Mouse (Mus musculus) spleen, postnatal 36 days (tissue): Measurements from ENCODE around the gene Uba6.
A peak's percentile ranks its signal among the peaks of the same experiment; 100 is the strongest.

ENCODE experiments used
- DNase-seq, 2 experiments: peaks; one replicate each; pipeline ENCODE4 v3.0.0; 2022; ENCODE audit warnings: low spot score in 2 of 2, mixed read lengths in 1 of 2

Gene Uba6

DNA sequence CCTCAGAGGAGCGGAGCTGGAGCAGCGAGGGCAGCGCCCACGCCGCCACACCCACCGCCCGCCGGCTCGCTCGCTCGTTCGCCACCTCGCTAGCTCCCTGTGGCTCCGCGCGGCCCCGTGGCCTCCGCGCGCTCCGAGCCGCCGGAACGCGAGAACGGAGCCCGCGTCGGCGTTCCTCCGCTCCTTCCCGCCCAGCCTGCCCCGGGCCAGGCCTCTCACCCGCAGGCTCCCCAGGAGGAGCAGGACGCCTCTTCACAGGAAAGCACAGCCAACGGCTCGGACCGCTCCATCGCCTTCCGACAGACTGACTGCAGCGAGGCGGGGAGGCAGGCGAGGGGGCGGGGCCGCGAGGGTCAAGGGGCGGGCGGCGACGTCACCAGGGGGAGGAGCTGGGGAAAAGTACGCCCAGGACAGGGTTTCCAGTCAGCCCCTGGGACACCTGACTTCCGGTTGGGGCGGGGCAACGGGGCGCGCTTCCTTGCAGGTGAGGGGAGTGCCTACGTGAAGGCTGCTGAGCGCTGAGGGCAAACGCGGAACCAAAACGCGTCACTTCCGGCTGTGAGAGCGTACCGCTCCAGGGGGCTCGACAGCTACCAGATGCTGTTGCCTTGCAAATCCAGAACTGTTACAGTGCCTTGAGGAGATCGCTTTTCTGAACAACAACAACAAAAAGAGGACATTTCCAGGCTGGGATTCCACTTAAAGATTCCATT, at the start of gene Uba6:
TSS of gene Uba6 (minus strand) at position 355 of the 713 bp plus-strand sequence.
- DNase-seq: peak; percentile 100

DNA sequence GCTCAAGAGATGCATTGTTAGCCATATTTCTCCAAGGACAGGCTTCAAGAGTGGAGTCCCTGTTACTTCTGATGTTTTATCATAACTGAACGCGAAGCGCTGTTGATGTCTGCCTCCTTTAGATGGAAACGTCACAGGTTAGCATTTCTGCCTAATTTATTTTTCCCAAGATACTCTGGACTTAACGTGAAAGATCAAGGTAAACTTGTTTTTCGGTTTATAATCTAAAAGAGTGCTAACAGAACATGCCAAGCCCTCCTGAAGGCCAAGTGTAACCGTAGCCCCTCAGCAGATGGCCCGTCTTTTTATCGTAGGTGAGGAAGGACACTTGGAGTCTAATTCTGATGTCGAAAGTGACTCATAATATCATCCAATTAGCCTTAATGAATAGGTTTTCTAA, 25.2 kb upstream of the Uba6 start, which contains the start of gene Gnrhr:
TSS of gene Gnrhr (minus strand) at position 101 of the 400 bp plus-strand sequence.
- no peak for DNase-seq

DNA sequence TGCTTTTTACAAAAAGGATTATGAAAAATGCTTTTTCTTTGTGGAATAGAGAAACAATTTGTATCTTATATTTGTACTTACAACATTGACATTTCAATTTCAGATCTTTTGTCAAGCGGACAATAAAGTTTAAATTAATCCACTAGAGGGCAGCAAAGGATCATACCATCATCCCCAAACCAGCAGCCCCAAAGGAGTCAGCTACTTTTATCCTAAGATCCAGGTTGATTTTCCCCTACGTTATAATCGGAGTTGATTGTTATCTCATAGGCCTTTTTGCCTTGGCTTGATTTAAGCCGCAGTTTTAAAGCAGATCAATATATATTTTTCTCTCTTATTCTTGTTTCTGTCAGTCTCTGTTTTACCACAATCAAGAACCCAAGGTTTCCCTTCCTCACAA, 18.8 kb upstream of the Uba6 start:
- DNase-seq: no peak

DNA sequence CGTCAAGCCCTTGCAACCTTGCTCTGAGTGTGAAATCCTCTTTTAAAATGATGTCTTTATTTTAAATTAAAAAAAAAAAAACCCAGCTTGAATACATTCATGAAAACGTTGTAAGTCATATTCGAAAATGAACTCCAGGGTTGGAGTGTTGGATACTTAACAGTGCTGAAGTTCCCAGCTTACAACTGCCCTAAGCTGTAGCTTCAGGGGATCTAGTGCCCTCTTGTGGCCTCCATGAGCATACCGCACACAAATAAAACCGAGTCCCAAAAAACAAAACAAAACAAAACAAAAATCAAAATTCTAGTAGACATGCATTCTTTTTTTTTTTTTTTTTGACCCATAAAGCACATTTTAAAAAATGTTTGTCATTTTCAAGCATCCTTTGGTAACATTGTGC, 18.2 kb upstream of the Uba6 start:
- peak; percentile 9 to 18 for DNase-seq

DNA sequence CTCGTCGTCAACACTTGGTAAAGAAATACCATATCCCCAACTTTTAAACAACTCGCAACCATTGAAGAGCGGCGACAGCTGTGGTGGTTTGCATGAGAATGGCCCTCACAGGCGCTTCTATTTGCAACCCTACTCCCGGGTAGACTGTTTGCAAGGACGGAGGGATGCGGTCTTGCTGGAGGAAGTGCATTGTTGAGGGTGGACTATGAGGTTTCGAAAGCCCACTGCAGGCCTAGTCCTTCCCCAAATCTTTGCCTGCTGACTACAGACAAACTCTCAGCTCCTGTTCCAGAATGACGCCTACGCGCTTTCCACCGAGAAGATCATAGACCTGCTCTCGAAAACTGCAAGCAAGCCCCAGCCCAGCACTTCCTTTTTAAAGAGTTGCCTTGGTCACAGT, 17.7 kb upstream of the Uba6 start:
- no peak for DNase-seq

DNA sequence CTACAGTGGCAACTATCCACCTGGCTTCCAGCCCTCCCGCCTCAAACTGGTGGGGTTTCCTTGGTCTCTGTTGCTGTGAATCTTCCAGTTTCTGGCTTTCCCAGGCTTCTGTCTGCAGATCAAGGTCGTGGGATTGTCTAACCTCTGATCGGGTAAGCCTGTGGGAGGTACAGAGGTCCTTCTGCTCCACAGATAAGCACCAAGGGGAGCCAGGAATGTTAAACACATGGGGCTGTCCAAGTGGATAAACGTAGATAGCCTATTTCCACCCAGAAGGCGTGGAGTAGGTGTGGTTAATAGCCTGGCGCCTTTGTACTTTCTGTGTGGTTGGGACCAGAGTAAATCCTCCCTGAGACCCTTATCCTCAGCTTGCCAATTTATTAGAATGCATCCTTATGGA, 14.8 kb upstream of the Uba6 start:
- DNase-seq: no peak

DNA sequence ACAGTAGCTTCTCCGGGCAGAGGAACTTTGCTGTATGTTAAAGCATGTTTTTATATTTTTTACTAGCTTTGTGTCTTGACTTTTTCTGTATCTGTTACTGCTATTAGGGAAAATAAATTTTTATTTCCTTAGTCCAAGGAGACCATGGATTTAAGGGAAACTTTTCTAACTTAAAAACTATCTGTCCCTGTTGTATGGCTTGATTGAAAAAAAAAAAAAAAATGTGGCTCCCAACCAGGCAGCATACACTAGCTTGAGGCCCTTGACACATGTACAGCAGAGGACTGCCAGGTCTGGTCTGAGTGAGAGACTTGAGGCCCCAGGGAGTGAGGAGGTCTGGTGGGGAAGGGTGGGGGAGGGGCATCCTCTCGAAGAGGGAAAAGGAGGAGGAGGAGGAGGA, 1.2 kb upstream of the Uba6 start:
- no peak for DNase-seq

DNA sequence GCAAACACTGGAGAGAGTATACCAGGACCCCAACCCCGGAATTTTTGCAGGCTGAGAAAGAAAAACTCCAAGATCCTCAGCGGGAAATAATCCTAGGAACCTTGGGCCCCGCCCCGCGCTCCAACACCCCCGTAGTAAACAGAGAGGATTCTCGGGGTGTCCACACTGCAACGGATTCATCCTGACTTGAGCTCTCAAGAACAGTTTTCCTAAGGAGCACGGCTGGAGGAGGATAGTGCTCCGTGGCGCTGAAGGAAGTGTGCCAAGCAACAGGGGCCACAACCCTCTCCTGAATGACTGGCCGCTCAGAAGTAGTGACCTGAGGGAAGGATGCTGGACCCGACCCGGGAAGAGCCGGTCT, 535 bp downstream of the Uba6 start:
- DNase-seq: no peak

DNA sequence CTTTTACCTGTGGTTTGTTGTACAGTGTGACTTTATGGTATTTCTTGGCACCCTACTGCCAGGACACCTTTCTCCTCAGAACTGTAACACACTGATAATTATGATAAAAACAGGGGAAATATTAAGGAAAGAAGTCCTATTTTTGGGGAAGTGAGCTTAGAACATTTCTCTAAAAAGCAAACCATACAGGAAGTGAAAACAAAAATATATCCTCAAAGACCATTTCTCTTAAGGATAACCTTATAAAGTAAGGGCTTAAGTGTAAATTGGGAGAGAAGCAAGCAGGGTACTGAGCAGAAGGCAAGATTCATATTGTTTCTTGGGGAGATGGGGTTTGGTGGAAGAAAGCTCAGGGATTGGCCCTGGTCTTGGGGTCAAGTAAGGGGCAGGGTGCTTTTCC, 42.8 kb downstream of the Uba6 start:
- DNase-seq: no peak

DNA sequence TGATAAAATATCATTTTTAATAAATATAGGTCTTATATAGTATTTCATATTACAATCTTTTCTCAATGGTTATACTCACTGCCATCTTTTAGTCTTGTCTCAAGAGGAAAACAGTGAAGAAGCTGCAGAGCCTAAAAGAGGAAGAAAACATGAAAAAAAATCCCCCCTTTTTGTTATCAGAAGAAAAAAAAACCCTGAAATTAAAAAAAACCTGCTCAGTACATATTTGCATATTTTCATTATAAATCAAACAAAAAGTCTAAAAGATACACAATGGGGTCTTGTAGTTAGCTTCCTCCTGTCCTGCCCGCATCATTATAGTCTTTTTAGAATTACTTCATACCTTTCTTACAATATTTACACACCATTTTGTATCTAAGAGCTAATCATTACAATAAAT, 43.9 kb downstream of the Uba6 start:
- DNase-seq: no peak

DNA sequence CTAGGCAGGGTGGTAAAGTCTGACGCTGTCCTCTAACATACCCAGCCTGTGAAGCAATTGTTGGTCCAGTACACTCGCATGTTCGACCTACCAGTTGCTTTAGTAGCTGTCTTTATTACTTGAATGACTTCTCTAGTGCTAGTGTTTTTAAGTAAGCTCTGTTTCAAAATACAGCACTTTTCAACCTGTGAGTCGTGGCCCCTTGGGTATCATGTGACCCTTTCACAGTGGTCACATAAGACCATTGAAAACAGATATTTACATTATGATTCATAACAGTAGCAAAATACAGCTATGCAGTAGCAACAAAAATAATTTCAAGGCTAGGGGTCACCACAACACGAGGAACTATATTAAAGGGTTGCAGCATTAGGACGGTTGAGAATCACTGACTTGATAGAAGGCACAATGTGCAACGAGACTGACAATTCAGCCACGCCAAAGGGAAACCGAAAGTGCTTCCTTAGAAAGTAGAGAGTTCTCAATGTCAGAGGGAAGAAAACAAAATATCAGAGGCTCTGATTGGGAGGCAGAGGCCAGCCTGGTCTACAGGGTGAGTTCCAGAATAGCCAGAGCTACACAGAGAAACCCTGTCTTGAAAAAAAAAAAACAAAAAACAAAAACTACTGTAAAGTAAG, 54.0 kb downstream of the Uba6 start:
- DNase-seq: no peak

DNA sequence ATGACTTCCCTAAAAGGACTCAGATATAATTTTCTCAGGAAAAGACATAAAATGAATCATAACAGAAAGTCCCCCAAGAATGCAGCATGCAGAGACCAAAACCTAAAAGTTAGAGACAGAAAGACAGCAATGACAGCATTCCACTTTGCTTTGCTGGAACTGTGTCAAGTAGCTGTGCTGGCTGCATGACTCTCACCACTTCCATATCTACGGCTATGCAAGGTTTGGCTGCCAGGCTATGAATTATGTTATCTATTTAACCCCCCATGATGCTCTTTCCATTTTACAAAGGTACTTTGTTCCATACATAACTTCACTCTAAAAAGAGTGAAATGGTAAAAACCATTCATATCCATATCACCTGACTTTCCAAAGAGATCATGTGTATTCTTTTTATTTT, 58.6 kb downstream of the Uba6 start:
- no peak for DNase-seq

DNA sequence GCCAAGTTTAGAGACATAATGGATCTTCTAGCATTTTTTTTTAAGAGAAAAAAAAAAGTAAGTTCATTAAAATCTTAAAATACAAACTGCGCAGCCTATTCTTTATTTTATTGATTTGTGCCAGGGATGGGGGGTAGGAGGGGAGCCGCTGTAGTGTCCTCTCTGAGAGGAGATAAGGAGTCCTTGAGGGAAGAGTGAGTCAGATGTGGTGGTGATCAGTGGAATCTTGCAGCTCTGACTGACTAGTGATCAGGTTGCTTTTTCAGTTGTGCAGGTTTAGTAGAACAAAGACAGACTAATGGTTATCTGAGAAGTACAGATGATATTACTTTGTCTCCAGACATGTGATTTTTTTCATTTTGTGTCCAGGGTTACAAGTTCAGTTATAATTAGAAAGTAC, 59.6 kb downstream of the Uba6 start:
- no peak for DNase-seq

DNA sequence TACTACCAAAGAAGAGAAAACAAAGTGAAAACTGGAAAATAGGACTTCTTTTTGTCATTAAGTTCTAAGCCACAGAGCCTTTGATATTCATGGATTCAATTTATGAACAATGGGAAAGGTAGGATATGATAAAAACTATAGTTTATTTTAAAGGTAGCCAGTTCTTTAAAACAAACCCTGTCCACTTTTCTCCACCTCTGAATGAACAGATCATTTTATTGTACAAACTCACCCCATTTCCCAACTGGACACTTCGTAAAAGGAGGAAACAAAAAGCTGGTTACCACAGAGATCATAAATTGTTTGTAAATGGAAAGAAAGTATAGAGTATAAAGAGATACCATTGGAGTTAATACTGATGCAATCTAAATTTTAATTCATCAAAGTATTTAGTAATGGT, 61.5 kb downstream of the Uba6 start:
- DNase-seq: no peak

DNA sequence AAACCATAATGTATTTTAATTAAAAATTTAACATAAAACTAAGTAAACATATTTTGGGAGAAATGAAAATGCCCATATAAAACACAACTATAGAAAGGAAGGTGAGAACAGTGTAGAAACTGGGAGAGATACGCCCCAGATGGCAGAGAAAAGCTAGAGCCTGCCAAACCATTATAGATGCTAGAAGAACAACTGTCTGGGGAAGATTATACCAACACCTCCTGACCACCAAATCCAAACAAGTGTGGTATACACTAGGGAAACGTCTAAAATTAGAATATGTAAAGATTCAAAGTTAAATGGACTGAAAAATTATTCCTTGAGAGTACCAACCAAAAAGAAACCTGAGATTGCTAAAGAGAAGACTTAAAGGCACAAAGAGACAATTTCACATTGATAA, 66.0 kb downstream of the Uba6 start:
- no peak for DNase-seq

DNA sequence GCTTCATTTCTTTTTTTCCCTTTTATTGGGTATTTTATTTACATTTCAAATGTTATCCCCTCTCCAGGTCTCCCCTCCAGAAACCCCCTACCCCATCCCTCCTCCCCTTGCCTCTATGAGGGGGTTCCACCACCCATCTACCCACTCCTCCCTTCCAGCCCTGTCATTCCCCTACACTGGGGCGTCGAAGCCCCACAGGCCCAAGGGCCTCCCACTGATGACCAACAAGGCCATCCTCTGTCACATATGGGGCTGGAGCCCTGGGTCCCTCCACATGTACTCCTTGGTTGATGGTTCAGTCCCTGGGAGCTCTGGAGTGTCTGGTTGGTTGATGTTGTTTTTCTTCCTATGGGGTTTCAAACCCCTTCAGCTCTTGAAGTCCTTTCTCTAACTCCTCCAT, 70.4 kb downstream of the Uba6 start:
- no peak for DNase-seq

DNA sequence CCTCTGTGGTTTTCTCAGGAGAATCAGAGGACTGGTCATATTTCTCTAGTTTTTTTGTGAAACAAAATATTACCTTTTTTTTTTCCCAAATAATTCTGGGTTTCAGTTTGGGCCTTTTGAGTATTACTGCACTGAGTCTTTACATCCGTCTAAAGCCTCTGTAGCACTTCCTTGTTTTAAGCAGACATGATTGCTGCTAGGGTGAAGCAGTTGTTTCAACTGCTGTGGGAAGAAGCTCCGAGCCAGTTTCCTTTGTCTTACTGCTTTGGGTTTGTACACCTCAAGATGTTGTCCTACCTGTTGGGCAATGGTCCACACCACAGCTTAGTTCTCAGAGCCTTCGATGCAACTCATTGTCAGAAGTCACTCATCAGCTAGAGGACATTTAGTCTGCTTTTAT, 72.0 kb downstream of the Uba6 start:
- no peak for DNase-seq

DNA sequence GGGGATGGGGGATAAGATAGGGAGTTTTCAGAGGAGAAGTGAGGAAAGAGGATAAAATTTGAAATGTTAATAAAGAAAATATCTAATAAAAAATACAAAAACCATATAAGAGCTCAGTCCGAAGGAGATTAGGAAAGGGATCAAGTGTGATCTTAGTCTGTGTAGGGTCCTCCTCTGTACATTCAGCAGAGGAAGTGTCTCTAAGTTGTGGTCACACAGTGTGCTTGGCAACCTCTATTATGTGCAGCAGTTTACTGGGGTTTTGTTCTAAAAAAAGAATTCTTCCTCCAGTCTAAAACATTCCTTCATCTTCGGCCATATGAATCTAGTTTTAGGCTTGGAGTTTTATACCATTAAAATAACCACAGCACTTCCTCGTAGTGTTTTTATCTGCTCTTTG, 73.6 kb downstream of the Uba6 start:
- DNase-seq: no peak

DNA sequence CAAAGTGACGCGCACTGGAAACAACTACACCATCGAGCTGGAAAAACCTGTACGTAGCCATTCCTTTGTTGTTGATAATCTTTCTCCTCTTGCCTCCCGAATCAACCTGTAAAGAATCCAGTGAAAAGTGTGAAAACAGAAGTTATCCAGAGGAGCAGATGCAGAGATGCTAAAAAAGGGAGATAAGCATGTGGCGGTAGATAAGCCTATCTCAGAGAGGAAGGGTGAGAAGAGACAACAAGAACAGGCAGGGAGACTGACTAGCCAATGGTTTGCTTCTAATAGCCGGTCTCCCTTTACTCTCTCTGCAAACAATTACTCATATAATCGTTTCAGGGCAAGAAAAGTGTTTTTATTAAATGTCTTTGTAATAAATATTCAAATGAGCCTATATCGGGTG, 77.8 kb downstream of the Uba6 start:
- DNase-seq: no peak

DNA sequence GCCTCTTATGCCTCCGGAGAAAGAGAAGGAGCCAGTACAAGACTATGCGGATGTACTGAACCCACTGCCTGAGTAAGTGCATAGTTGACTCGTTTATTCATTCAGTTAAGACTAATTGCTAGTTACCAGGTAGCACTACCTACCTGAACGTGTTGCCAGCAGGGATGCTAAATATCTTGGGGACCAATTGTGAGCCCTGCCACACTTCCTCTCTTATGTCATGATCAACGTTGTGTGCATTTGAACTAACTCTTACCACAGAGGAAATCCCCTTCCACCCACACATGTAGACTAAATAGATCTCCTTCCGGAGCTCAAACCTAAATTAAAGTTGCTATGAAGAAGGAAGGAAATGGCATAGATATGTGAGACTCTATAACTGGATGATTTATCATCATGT, 85.9 kb downstream of the Uba6 start:
- peak; percentile 81 to 85 for DNase-seq

DNA sequence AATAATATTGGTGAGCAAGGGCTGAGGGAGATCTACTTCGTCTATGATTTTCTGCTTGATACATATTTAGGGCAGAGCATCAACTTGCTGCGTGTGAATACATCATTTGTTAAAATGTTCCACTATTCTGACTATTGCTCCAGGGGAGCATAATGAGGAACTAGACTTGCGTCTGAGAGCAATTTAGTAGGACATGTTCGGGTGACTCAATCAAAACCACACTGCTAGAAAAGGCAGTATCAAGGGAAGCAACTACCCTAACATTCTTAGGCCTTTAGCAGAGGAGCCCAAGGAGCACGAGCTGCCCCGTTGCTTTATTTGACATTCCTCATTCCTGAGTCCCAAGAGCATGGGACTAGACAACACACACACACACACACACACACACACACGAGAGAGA, 87.6 kb downstream of the Uba6 start:
- no peak for DNase-seq

DNA sequence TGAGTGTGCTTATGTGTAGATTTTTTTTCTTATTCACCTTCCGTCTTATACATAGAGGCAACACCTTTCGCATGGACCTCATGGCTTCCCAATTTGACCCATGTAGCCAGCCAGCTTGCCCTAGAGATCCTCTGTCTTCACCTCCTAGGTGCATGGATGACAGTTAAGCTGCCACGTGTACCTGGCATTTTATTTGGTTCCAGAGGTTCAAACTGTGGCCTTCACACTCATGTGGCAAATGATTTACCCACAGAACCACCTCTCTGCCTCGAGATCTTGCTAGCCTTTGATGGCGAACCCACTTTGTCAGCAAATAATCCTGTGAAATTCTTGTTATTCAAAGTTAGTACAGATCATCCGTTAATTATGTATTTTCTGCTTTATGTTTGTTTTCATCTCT, 88.6 kb downstream of the Uba6 start:
- no peak for DNase-seq

DNA sequence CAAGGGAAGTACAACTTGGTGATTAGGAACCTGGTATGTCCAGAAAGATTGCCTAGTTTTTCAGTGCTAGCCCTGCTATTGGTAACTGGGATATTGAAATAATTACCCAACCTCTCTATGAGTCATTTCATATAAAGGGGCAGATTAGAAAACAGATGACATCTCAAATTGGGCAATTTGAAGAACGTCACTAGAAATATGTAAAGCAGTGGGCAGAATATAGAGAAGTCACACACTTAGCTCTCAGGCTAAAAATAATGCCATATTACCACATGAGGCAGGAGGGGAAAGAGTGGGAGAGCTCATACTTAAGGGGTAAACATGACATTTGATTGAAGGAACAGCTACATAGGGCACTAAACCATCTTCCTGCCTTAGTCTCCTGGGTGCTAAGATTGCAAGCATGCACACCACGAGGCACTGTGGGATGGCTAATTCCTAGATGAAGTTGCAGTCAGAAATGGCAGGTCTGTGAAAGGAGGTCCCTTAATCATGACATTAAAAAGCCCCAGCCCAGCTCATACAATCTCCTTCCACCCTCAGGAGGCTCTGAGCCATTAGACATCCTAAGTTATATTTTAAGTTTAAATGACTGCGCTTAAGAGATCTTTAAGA, 93.8 kb downstream of the Uba6 start:
- DNase-seq: peak; percentile 56 to 71
